Mouse (Mus musculus) liver, embryonic 16.5 days (tissue): ENCODE data around the gene Usp36. TPM values are rescaled to one million over a fixed set of nuclear protein-coding genes. Genes with fewer than 3 reads are reported as not detected.

Experiments used
- ATAC-seq: fragments of 200-750 bp; cut with Nextera tagmentation; 2 replicates; pipeline ENCODE4 v1.8.0; 2017; ENCODE audit warnings: low read depth, mild to moderate bottlenecking, moderate number of reproducible peaks, moderate library complexity
- H3K27ac ChIP-seq: fragments of 300-500 bp; sonication (generic); 2 replicates; pipeline ENCODE4 v1.5.1; 2014; ENCODE audit warnings: mild to moderate bottlenecking, low read length
- H3K27me3 ChIP-seq: fragments of 300-500 bp; sonication (generic); 2 replicates; pipeline ENCODE4 v1.6.1; 2014; ENCODE audit warnings: low read depth, low read length, mixed read lengths; ENCODE audit not compliant: control insufficient read depth, insufficient read depth
- H3K36me3 ChIP-seq: fragments of 300-500 bp; sonication (generic); 2 replicates; pipeline ENCODE4 v1.6.1; 2014; ENCODE audit warnings: mild to moderate bottlenecking; ENCODE audit not compliant: control insufficient read depth, insufficient read depth
- H3K4me1 ChIP-seq: fragments of 300-500 bp; sonication (generic); 2 replicates; pipeline ENCODE4 v1.6.1; 2014; ENCODE audit warnings: low read depth, low read length, mixed read lengths; ENCODE audit not compliant: control insufficient read depth
- H3K4me2 ChIP-seq: fragments of 300-500 bp; sonication (generic); 2 replicates; pipeline ENCODE4 v1.6.1; 2014; ENCODE audit warnings: low read depth, low read length, mixed read lengths
- H3K4me3 ChIP-seq: fragments of 300-500 bp; sonication (generic); 2 replicates; pipeline ENCODE4 v1.5.1; 2014; ENCODE audit warnings: low read depth, mild to moderate bottlenecking, low read length
- H3K9ac ChIP-seq: fragments of 300-500 bp; sonication (generic); 2 replicates; pipeline ENCODE4 v1.6.1; 2014; ENCODE audit warnings: low read depth, low read length
- H3K9me3 ChIP-seq: fragments of 300-500 bp; sonication (generic); replicated peaks from 2 replicates; pipeline ENCODE4 v1.6.1; 2016; ENCODE audit warnings: low read length; ENCODE audit not compliant: control insufficient read depth
- WGBS: fragments of 180-500 bp; shearing (Covaris S2); extraction: QIAGEN DNeasy Blood & Tissue Kit; methylation state at CpG from one replicate; pipeline ENCODE4 v1.1.7; 2014; ENCODE audit not compliant: insufficient replicate concordance; 5-methylcytosine and 5-hydroxymethylcytosine counted together
- polyA plus RNA-seq: library from polyadenylated mRNA; unstranded; fragments of >200 nt; fragmentation: Nextera tagmentation; extraction: Ambion mirVana; gene quantifications from 2 replicates; pipeline ENCODE4 v1.2.1, GENCODE M21; 2015

Usp36 gene
- polyA plus RNA-seq, 1 experiment from 2014 or later: 5.7 TPM

GRCm38 (mm10) chr11:118266044-118266665 lies 23.9 kb downstream of the Usp36 start:
- H3K9ac ChIP-seq: no peak overlapping the region
- no peaks in the 10 kb centered on the region for H3K27me3 ChIP-seq
- no peak overlapping the region for H3K4me2 ChIP-seq
- 83% methylated on average over 10 of the region's 10 CpGs for whole genome bisulfite sequencing
- ATAC-seq: no peak
- peaks cover 31% of the 10 kb centered on the region for H3K36me3 ChIP-seq
- no peak overlapping the region for H3K27ac ChIP-seq
- H3K4me1 ChIP-seq: no peaks in the 10 kb centered on the region
- H3K9me3 ChIP-seq: no peaks in the 10 kb centered on the region
- H3K4me3 ChIP-seq: no peak overlapping the region

- WGBS: 69% methylated on average over 11 of the region's 11 CpGs
- no peak for ATAC-seq
Observed at GRCm38 (mm10) chr11:118265621-118266020, 24.4 kb downstream of the Usp36 start.

GRCm38 (mm10) chr11:118263146-118263545 lies 26.9 kb downstream of the Usp36 start:
- Histone ChIP-seq H3K4me3 (no peak overlapping the region), H3K4me2 (no peak overlapping the region), H3K4me1 (no peaks in the 10 kb centered on the region), H3K27ac (no peak overlapping the region), H3K36me3 (peaks cover 36% of the 10 kb centered on the region), H3K9ac (no peak overlapping the region), H3K27me3 (no peaks in the 10 kb centered on the region), H3K9me3 (no peaks in the 10 kb centered on the region)
- 69% methylated on average over 5 of the region's 5 CpGs for WGBS
- no peak for ATAC-seq

More at GRCm38 (mm10) chr11:118265621-118266020, 24.4 kb downstream of the Usp36 start:
- H3K4me3 ChIP-seq: no peak overlapping the region
- H3K4me1 ChIP-seq: no peaks in the 10 kb centered on the region
- no peak overlapping the region for H3K4me2 ChIP-seq
- H3K27ac ChIP-seq: no peak overlapping the region
- H3K9ac ChIP-seq: no peak overlapping the region
- no peaks in the 10 kb centered on the region for H3K27me3 ChIP-seq
- peaks cover 34% of the 10 kb centered on the region for H3K36me3 ChIP-seq
- no peaks in the 10 kb centered on the region for H3K9me3 ChIP-seq

- Histone ChIP-seq H3K9me3 (no peaks in the 10 kb centered on the region), H3K27ac (0 out of 2 replicates have a peak overlapping the region, but pooled peaks have one; percentile 24), H3K27me3 (no peaks in the 10 kb centered on the region), H3K9ac (no peak overlapping the region), H3K36me3 (peaks cover 33% of the 10 kb centered on the region), H3K4me3 (no peak overlapping the region), H3K4me1 (no peaks in the 10 kb centered on the region), H3K4me2 (no peak overlapping the region)
- 67% methylated on average over 8 of the region's 8 CpGs for WGBS
- ATAC-seq: no peak
Observed at GRCm38 (mm10) chr11:118260081-118260480, 30.0 kb downstream of the Usp36 start.

GRCm38 (mm10) chr11:118259580-118259979 lies 30.5 kb downstream of the Usp36 start:
- H3K9me3 ChIP-seq: no peaks in the 10 kb centered on the region
- 87% methylated on average over 8 of the region's 8 CpGs for WGBS
- H3K27me3 ChIP-seq: no peaks in the 10 kb centered on the region
- peaks cover 29% of the 10 kb centered on the region for H3K36me3 ChIP-seq
- no peaks in the 10 kb centered on the region for H3K4me1 ChIP-seq
- no peak overlapping the region for H3K9ac ChIP-seq
- no peak overlapping the region for H3K4me3 ChIP-seq
- ATAC-seq: no peak
- no peak overlapping the region for H3K4me2 ChIP-seq
- 0 out of 2 replicates have a peak overlapping the region, but pooled peaks have one; percentile 24 for H3K27ac ChIP-seq

- Histone ChIP-seq H3K27me3 (no peaks in the 10 kb centered on the region), H3K9ac (no peak overlapping the region), H3K4me2 (no peak overlapping the region), H3K36me3 (peaks cover 17% of the 10 kb centered on the region), H3K4me3 (no peak overlapping the region), H3K9me3 (no peaks in the 10 kb centered on the region), H3K27ac (no peak overlapping the region), H3K4me1 (no peaks in the 10 kb centered on the region)
- no peak for ATAC-seq
- 70% methylated on average over 7 of the region's 7 CpGs for WGBS
Observed at GRCm38 (mm10) chr11:118256371-118256770, 33.7 kb downstream of the Usp36 start.

GRCm38 (mm10) chr11:118254159-118254951 lies 35.7 kb downstream of the Usp36 start:
- Histone ChIP-seq H3K4me2 (no peak overlapping the region), H3K9me3 (no peaks in the 10 kb centered on the region), H3K4me3 (no peak overlapping the region), H3K4me1 (peaks cover 3% of the 10 kb centered on the region), H3K9ac (no peak overlapping the region), H3K27ac (no peak overlapping the region), H3K36me3 (peaks cover 3% of the 10 kb centered on the region; the same call in 1 of the 2 replicates), H3K27me3 (no peaks in the 10 kb centered on the region)
- WGBS: 46% methylated on average over 15 of the region's 15 CpGs
- no peak for ATAC-seq

GRCm38 (mm10) chr11:118253447-118254158 lies 36.4 kb downstream of the Usp36 start:
- H3K4me2 ChIP-seq: no peak overlapping the region
- H3K9me3 ChIP-seq: no peaks in the 10 kb centered on the region
- H3K4me3 ChIP-seq: no peak overlapping the region
- peaks cover 9% of the 10 kb centered on the region for H3K4me1 ChIP-seq
- WGBS: 64% methylated on average over 7 of the region's 7 CpGs
- no peak for ATAC-seq
- no peak overlapping the region for H3K27ac ChIP-seq
- H3K27me3 ChIP-seq: no peaks in the 10 kb centered on the region
- no peak overlapping the region for H3K9ac ChIP-seq
- peaks cover 3% of the 10 kb centered on the region; the same call in 1 of the 2 replicates for H3K36me3 ChIP-seq
